Mouse (Mus musculus) embryonic facial prominence, embryonic 13.5 days (tissue): ENCODE results near the gene Spns2. TPM values are rescaled to one million over a fixed set of nuclear protein-coding genes. Genes with fewer than 3 reads are reported as not detected.

ENCODE experiments used
- ATAC-seq: fragments of 200-750 bp; cut with Nextera tagmentation; 2 replicates; pipeline ENCODE4 v1.8.0; 2017; ENCODE audit warnings: low read depth; ENCODE audit not compliant: insufficient number of reproducible peaks, insufficient read depth, low FRiP score, low TSS enrichment
- H3K27ac ChIP-seq: fragments of 300-500 bp; sonication (generic); 2 replicates; pipeline ENCODE4 v1.5.1; 2015; ENCODE audit warnings: moderate library complexity, mild to moderate bottlenecking, inconsistent platforms
- H3K27me3 ChIP-seq: fragments of 300-500 bp; sonication (generic); 2 replicates; pipeline ENCODE4 v1.6.1; 2015; ENCODE audit warnings: mild to moderate bottlenecking, inconsistent platforms
- H3K36me3 ChIP-seq: fragments of 300-500 bp; sonication (generic); 2 replicates; pipeline ENCODE4 v1.6.1; 2015; ENCODE audit warnings: mild to moderate bottlenecking, inconsistent platforms
- H3K4me1 ChIP-seq: fragments of 300-500 bp; sonication (generic); 2 replicates; pipeline ENCODE4 v1.6.1; 2015; ENCODE audit warnings: inconsistent platforms
- H3K4me2 ChIP-seq: fragments of 300-500 bp; sonication (generic); 2 replicates; pipeline ENCODE4 v1.6.1; 2015; ENCODE audit warnings: moderate library complexity, mild to moderate bottlenecking, inconsistent platforms
- H3K4me3 ChIP-seq: fragments of 300-500 bp; sonication (generic); 2 replicates; pipeline ENCODE4 v1.5.1; 2015; ENCODE audit warnings: mild to moderate bottlenecking, inconsistent platforms
- H3K9ac ChIP-seq: fragments of 300-500 bp; sonication (generic); 2 replicates; pipeline ENCODE4 v1.6.1; 2015; ENCODE audit warnings: mild to moderate bottlenecking, inconsistent platforms
- H3K9me3 ChIP-seq: fragments of 300-500 bp; sonication (generic); 2 replicates; pipeline ENCODE4 v1.6.1; 2016; ENCODE audit warnings: inconsistent platforms
- WGBS: fragments of 180-500 bp; shearing (Covaris S2); methylation state at CpG from one replicate; pipeline ENCODE4 v1.1.7; 2015; ENCODE audit warnings: mixed read lengths; 5-methylcytosine and 5-hydroxymethylcytosine counted together
- polyA plus RNA-seq: library from polyadenylated mRNA; unstranded; fragments of >200 nt; fragmentation: Nextera tagmentation; extraction: Ambion mirVana; gene quantifications from 2 replicates; pipeline ENCODE4 v1.2.1, GENCODE M21; 2015

The Spns2 gene
- polyA plus RNA-seq, 1 experiment from 2014 or later = 2.7 TPM

- H3K9me3 ChIP-seq = no peaks in the 10 kb centered on the region
- no peak overlapping the region for H3K9ac ChIP-seq
- H3K27me3 ChIP-seq = 0 out of 2 replicates have a peak, but pooled peaks cover 3% of the 10 kb centered on the region
- H3K27ac ChIP-seq = no peak overlapping the region
- no peak overlapping the region for H3K4me2 ChIP-seq
- no peak overlapping the region for H3K4me3 ChIP-seq
- WGBS = 76% methylated on average over 4 of the region's 4 CpGs
- no peaks in the 10 kb centered on the region for H3K36me3 ChIP-seq
- H3K4me1 ChIP-seq = peaks cover 31% of the 10 kb centered on the region
- ATAC-seq = no peak
Observed at GRCm38 (mm10) chr11:72500139-72500538, 10.4 kb upstream of the Spns2 start.

DNA sequence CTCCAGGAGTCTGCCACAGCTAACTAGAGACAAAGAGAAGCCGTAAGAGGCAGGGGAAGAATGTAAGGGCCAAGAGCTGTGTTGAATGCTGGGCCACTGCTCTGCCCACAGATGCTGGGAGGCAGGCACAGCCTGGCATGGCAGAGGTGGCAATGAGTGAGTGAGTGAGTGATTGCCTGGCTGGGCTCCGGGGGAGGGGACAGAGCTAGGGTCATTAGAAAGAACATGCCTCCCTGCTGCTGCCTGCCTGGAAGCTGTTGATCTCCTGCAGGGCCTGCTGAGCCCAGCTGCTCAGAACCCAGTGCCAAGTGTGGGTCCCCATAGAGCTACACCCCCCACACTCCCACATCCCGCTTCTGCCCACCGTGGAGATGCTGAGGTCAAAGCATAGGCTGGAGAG is 7.7 kb upstream of the Spns2 start:
- Histone ChIP-seq H3K27ac (no peak overlapping the region), H3K4me2 (no peak overlapping the region), H3K4me3 (no peak overlapping the region), H3K4me1 (peaks cover 16% of the 10 kb centered on the region), H3K9me3 (no peaks in the 10 kb centered on the region), H3K27me3 (0 out of 2 replicates have a peak, but pooled peaks cover 8% of the 10 kb centered on the region), H3K36me3 (no peaks in the 10 kb centered on the region), H3K9ac (no peak overlapping the region)
- no peak for ATAC-seq
- WGBS = 43% methylated on average over 4 of the region's 4 CpGs

GRCm38 (mm10) chr11:72496775-72497174 is 7.1 kb upstream of the Spns2 start:
- Histone ChIP-seq H3K4me1 (peaks cover 10% of the 10 kb centered on the region), H3K4me2 (no peak overlapping the region), H3K4me3 (no peak overlapping the region), H3K27ac (no peak overlapping the region), H3K27me3 (peaks cover 14% of the 10 kb centered on the region; the same call in 1 of the 2 replicates), H3K9me3 (no peaks in the 10 kb centered on the region), H3K9ac (no peak overlapping the region), H3K36me3 (no peaks in the 10 kb centered on the region)
- WGBS = 57% methylated on average over 1 of the region's 1 CpGs
- ATAC-seq = no peak

DNA sequence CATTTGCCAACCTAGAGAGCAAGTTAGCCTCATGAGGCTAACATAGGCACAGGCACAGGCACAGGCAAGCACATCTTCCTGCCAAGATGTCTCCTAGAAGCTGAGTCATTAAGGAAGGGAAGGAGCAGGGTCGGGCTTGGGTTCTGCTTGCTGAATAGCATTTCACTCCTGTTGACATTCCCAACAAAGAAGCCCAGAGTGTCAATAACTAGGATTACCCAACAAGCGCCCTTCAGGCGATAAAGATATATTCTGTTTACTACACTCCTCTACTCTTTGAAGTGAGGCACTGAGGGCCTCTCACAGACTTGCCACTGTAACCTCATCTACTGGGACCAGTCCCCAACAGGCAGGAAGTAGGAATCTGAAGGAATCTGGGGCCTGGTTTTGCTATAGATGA is 6.4 kb upstream of the Spns2 start:
- Histone ChIP-seq H3K27ac (no peak overlapping the region), H3K4me3 (no peak overlapping the region), H3K4me1 (peaks cover 3% of the 10 kb centered on the region), H3K4me2 (no peak overlapping the region), H3K36me3 (no peaks in the 10 kb centered on the region), H3K9me3 (no peaks in the 10 kb centered on the region), H3K27me3 (peaks cover 19% of the 10 kb centered on the region; the same call in 1 of the 2 replicates), H3K9ac (no peak overlapping the region)
- no peak for ATAC-seq
- 64% methylated on average over 3 of the region's 3 CpGs for WGBS

- H3K4me1 ChIP-seq = peaks cover 5% of the 10 kb centered on the region
- H3K4me3 ChIP-seq = no peak overlapping the region
- no peaks in the 10 kb centered on the region for H3K9me3 ChIP-seq
- no peak overlapping the region for H3K27ac ChIP-seq
- no peak overlapping the region for H3K9ac ChIP-seq
- no peak for ATAC-seq
- H3K36me3 ChIP-seq = no peaks in the 10 kb centered on the region
- no peak overlapping the region for H3K4me2 ChIP-seq
- 51% methylated on average over 8 of the region's 8 CpGs for WGBS
- peaks cover 33% of the 10 kb centered on the region for H3K27me3 ChIP-seq
Observed at GRCm38 (mm10) chr11:72494046-72494988, 4.6 kb upstream of the Spns2 start.

GRCm38 (mm10) chr11:72491130-72491960 is 1.6 kb upstream of the Spns2 start:
- no peak overlapping the region for H3K4me2 ChIP-seq
- H3K36me3 ChIP-seq = no peaks in the 10 kb centered on the region
- H3K4me1 ChIP-seq = peaks cover 16% of the 10 kb centered on the region
- H3K4me3 ChIP-seq = no peak overlapping the region
- H3K9me3 ChIP-seq = no peaks in the 10 kb centered on the region
- H3K27ac ChIP-seq = no peak overlapping the region
- no peak for ATAC-seq
- no peak overlapping the region for H3K9ac ChIP-seq
- 71% methylated on average over 15 of the region's 15 CpGs for WGBS
- H3K27me3 ChIP-seq = peaks cover 62% of the 10 kb centered on the region

GRCm38 (mm10) chr11:72489397-72489796 is 307 bp downstream of the Spns2 start:
- ATAC-seq = no peak
- Histone ChIP-seq H3K27ac (0 out of 2 replicates have a peak overlapping the region, but pooled peaks have one; percentile 11), H3K36me3 (no peaks in the 10 kb centered on the region), H3K4me1 (peaks cover 16% of the 10 kb centered on the region), H3K9me3 (no peaks in the 10 kb centered on the region), H3K4me2 (peak overlapping the region; percentile 96), H3K4me3 (peak overlapping the region; percentile 61), H3K9ac (peak overlapping the region; percentile 70), H3K27me3 (peaks cover 67% of the 10 kb centered on the region)
- under 1% methylated on average over 39 of the region's 42 CpGs for WGBS

DNA sequence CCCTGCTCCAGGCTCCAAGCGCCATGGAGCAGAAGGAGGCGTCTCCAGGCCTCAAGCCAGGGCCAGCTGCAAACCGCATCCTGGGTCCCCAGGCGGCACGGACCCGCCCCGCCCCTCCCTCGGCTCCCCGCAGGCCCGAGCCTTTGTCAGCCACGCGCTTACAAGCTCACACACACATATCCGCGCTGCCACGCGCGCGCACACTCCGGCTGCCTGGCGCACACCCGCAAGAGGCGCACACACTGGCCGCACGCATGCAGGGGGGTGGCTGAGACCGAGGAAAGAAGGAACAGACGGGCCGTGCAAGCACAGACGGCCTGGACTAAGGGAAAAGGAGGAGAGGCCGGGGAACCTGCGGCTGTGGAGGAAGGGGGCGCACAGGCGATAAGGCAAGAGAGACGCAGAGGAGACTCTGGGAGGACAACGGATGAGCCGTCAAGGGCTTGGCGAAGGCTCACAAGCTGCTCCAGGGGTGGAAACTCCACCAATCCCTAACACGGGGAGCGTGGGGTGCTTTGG is 892 bp downstream of the Spns2 start:
- no peak for ATAC-seq
- 1% methylated on average over 38 of the region's 38 CpGs for WGBS
- Histone ChIP-seq H3K9me3 (no peaks in the 10 kb centered on the region), H3K27me3 (peaks cover 67% of the 10 kb centered on the region), H3K27ac (0 out of 2 replicates have a peak overlapping the region, but pooled peaks have one; percentile 11), H3K4me2 (peak overlapping the region; percentile 96), H3K36me3 (no peaks in the 10 kb centered on the region), H3K4me3 (peak overlapping the region; percentile 61), H3K9ac (peak overlapping the region; percentile 70), H3K4me1 (peaks cover 16% of the 10 kb centered on the region)

DNA sequence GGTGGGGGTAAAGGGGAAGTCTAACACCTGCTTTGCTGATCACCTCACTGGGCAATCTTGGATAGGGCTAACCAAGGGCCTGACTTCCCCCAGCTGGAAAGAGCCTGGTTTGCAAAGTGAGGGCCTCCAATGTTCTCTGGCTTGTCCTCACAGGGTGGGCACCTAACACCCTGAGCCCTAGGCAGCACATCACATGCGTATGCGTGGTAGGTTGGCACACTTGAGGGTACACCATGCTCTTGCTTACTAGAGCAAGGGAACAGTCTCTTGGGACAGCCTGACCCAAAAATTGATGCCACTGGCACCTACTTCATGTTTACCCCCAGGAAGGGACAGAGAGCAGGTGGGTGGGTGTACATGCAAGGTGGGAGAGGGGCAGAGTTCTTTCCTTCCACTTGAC is 2.0 kb downstream of the Spns2 start:
- Histone ChIP-seq H3K27me3 (peaks cover 65% of the 10 kb centered on the region), H3K9me3 (no peaks in the 10 kb centered on the region), H3K4me3 (no peak overlapping the region), H3K27ac (no peak overlapping the region), H3K4me1 (peaks cover 16% of the 10 kb centered on the region), H3K9ac (no peak overlapping the region), H3K36me3 (no peaks in the 10 kb centered on the region), H3K4me2 (peak overlapping the region; percentile 96)
- no peak for ATAC-seq
- WGBS = 87% methylated on average over 2 of the region's 2 CpGs

GRCm38 (mm10) chr11:72487171-72487570 is 2.5 kb downstream of the Spns2 start:
- Histone ChIP-seq H3K9me3 (no peaks in the 10 kb centered on the region), H3K9ac (no peak overlapping the region), H3K27me3 (peaks cover 60% of the 10 kb centered on the region), H3K4me3 (no peak overlapping the region), H3K27ac (no peak overlapping the region), H3K4me2 (0 out of 2 replicates have a peak overlapping the region, but pooled peaks have one; percentile 96), H3K4me1 (peaks cover 16% of the 10 kb centered on the region), H3K36me3 (no peaks in the 10 kb centered on the region)
- ATAC-seq = no peak
- 68% methylated on average over 5 of the region's 5 CpGs for WGBS

GRCm38 (mm10) chr11:72485960-72486359 is 3.7 kb downstream of the Spns2 start:
- no peak overlapping the region for H3K9ac ChIP-seq
- 62% methylated on average over 11 of the region's 11 CpGs for WGBS
- peaks cover 25% of the 10 kb centered on the region for H3K4me1 ChIP-seq
- peaks cover 51% of the 10 kb centered on the region for H3K27me3 ChIP-seq
- no peak overlapping the region for H3K4me3 ChIP-seq
- H3K4me2 ChIP-seq = no peak overlapping the region
- no peaks in the 10 kb centered on the region for H3K36me3 ChIP-seq
- no peak for ATAC-seq
- H3K9me3 ChIP-seq = no peaks in the 10 kb centered on the region
- no peak overlapping the region for H3K27ac ChIP-seq
